Mouse (Mus musculus): ENCODE measurements around the gene Tmem161a. TPM values are rescaled to one million over a fixed set of nuclear protein-coding genes. Genes with fewer than 3 reads are reported as not detected.

The Tmem161a gene
- 38.0 and 43.3 TPM in 2 replicates for polyA plus RNA-seq (2015; fragmentation: Nextera tagmentation; extraction: Ambion mirVana)

GRCm38 (mm10) chr8:70172043-70172681 is at the start of gene Tmem161a:
TSS of gene Tmem161a (plus strand) at chr8:70172356.

GRCm38 (mm10) chr8:70131166-70131883 is 40.8 kb upstream of the Tmem161a start, which contains the start of gene Nr2c2ap:
TSS of gene Nr2c2ap (plus strand) at chr8:70131333.

GRCm38 (mm10) chr8:70139026-70139857 is 32.9 kb upstream of the Tmem161a start, which contains the start of the genes Rfxank, Borcs8 and Mef2b:
TSS of gene Rfxank (minus strand) at chr8:70139154.
TSS of gene Borcs8 (plus strand) at chr8:70139499.
TSS of gene Mef2b (plus strand) at chr8:70139711.

DNA sequence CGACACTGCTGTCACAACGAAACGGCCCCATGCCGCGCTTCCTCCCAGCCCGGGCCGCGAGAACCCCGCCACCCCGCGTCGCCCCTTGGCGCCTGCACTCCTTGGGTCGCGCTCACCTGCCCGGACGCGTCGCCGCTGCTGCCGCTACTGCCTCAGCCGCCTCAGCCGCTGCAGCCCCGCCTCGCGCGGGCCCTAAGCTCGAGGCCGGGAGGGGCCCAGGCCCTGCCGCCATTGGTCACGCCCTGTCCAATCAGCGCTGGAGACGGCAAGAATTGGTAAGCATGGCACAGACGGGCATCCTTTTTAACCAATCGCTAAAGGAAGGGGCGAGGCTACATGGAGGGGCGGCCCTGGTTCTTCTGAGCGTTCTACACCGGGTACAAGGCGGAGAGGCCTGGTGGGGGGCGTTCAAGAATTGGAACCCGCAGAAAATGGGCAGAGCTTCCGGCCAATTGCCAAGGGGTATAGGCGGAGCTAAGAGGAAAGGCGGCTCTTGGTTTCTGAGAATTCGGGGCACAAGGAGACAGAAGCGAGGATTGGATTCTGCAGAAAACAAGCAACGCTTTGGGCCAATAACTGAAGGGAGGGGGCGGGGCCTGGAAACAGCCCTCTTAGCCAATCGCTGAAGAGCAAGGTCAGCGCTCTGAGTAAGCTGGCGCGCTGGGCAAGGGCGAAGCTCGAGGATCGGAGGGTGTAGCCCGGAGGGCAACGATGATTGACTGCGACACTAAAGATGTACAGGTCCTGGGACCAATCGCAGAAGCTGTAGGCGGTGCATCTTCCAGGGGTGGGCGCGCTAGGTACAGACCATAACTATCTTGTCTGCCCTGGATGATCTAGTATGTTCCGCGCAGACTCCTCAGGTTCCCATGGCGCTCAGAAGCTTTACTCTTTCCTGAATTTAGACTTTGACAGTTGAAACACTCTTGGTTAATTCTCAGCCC is 40.2 kb downstream of the Tmem161a start, which contains the start of gene Slc25a42:
TSS of gene Slc25a42 (minus strand) at position 194 of the 944 bp plus-strand sequence.

Other genes starting within 250 kb of the Tmem161a start
- 26.5 and 27.4 TPM in 2 replicates for gene Gatad2a, start 176.0 kb upstream of the Tmem161a start, polyA plus RNA-seq (2015; fragmentation: Nextera tagmentation; extraction: Ambion mirVana)
- gene Mau2, start 129.6 kb upstream of the Tmem161a start, polyA plus RNA-seq (2015; fragmentation: Nextera tagmentation; extraction: Ambion mirVana) = 26.6 and 28.0 TPM in 2 replicates
- 22.9 and 23.3 TPM in 2 replicates for gene Sugp1, start 129.5 kb upstream of the Tmem161a start, polyA plus RNA-seq (2015; fragmentation: Nextera tagmentation; extraction: Ambion mirVana)
- gene Tm6sf2, start 99.4 kb upstream of the Tmem161a start, polyA plus RNA-seq (2015; fragmentation: Nextera tagmentation; extraction: Ambion mirVana) = 0.14 TPM in 1 of 2 replicates, not detected in the other
- 0.04 TPM in 2 replicates for gene Hapln4, start 88.9 kb upstream of the Tmem161a start, polyA plus RNA-seq (2015; fragmentation: Nextera tagmentation; extraction: Ambion mirVana)
- gene Ncan, start 51.5 kb upstream of the Tmem161a start, polyA plus RNA-seq (2015; fragmentation: Nextera tagmentation; extraction: Ambion mirVana) = 0.10 and 0.16 TPM in 2 replicates
- gene Nr2c2ap, start 41.0 kb upstream of the Tmem161a start, polyA plus RNA-seq (2015; fragmentation: Nextera tagmentation; extraction: Ambion mirVana) = 29.3 and 31.3 TPM in 2 replicates
- gene Rfxank, start 33.2 kb upstream of the Tmem161a start, polyA plus RNA-seq (2015; fragmentation: Nextera tagmentation; extraction: Ambion mirVana) = 7.5 and 7.9 TPM in 2 replicates
- 30.9 and 33.6 TPM in 2 replicates for gene Borcs8, start 32.9 kb upstream of the Tmem161a start, polyA plus RNA-seq (2015; fragmentation: Nextera tagmentation; extraction: Ambion mirVana)
- gene Mef2b, start 32.6 kb upstream of the Tmem161a start, polyA plus RNA-seq (2015; fragmentation: Nextera tagmentation; extraction: Ambion mirVana) = 0.24 and 0.37 TPM in 2 replicates
- 2.6 and 2.7 TPM in 2 replicates for gene Slc25a42, start 39.9 kb downstream of the Tmem161a start, polyA plus RNA-seq (2015; fragmentation: Nextera tagmentation; extraction: Ambion mirVana)
- gene Sugp2, start 61.9 kb downstream of the Tmem161a start, polyA plus RNA-seq (2015; fragmentation: Nextera tagmentation; extraction: Ambion mirVana) = 11.8 and 12.9 TPM in 2 replicates
- gene Armc6, start 62.1 kb downstream of the Tmem161a start, polyA plus RNA-seq (2015; fragmentation: Nextera tagmentation; extraction: Ambion mirVana) = 13.7 and 14.2 TPM in 2 replicates
- 17.3 and 19.4 TPM in 2 replicates for gene Homer3, start 110.5 kb downstream of the Tmem161a start, polyA plus RNA-seq (2015; fragmentation: Nextera tagmentation; extraction: Ambion mirVana)
- 27.6 and 29.6 TPM in 2 replicates for gene Ddx49, start 130.1 kb downstream of the Tmem161a start, polyA plus RNA-seq (2015; fragmentation: Nextera tagmentation; extraction: Ambion mirVana)
- gene Cope, start 130.2 kb downstream of the Tmem161a start, polyA plus RNA-seq (2015; fragmentation: Nextera tagmentation; extraction: Ambion mirVana) = 272 and 328 TPM in 2 replicates
- gene Cers1, start 143.4 kb downstream of the Tmem161a start, polyA plus RNA-seq (2015; fragmentation: Nextera tagmentation; extraction: Ambion mirVana) = 0.99 and 1.0 TPM in 2 replicates
- gene Gdf1, start 157.5 kb downstream of the Tmem161a start, polyA plus RNA-seq (2015; fragmentation: Nextera tagmentation; extraction: Ambion mirVana) = 0.39 and 0.50 TPM in 2 replicates
- gene Upf1, start 180.9 kb downstream of the Tmem161a start, polyA plus RNA-seq (2015; fragmentation: Nextera tagmentation; extraction: Ambion mirVana) = 8.0 and 8.6 TPM in 2 replicates
- 0.15 and 0.18 TPM in 2 replicates for gene Comp, start 201.2 kb downstream of the Tmem161a start, polyA plus RNA-seq (2015; fragmentation: Nextera tagmentation; extraction: Ambion mirVana)